ENCODE assay signal across 9 mouse cellular contexts in genomic region chr19:21897122-21897827, GRCm38 (mm10).
A peak's percentile ranks its signal among the peaks of the same experiment; 100 is the strongest.
DNase-seq lines count a peak whose midpoint lies in the region; ATAC-seq lines count a peak whose summit lies in the region.
"Had no signal": no experiment of that assay in that cellular context is flagged by ENCODE, and none has a peak within 500 bp of the region (broad histone marks: within the 10 kb centered on the region; RNA-seq: fewer than 3 reads in every experiment).

No protein-coding gene starts in this region.

- ATAC-seq in CD4-positive, CD25-positive, alpha-beta regulatory T cell, adult 4 months = peak; percentile 65

- peak; percentile 34 for DNase-seq in kidney, adult 18-20 months
- DNase-seq in lung, postnatal 14 days = peak; percentile 37
- DNase-seq in cerebellum, postnatal 10 days = no peak
- no peak for DNase-seq in frontal cortex, adult 2 months (ENCODE audit: extremely low spot score in 1 of 2, low spot score in 1 of 2)
- DNase-seq in urinary bladder, adult 18-20 months (ENCODE audit: low spot score in 2 of 2) = no peak
- DNase-seq in gastrocnemius, adult 8-10 months (ENCODE audit: low spot score in 2 of 2) = no peak
- DNase-seq: cerebellum, adult 8-10 months had no signal

- peaks cover 12% of the 10 kb centered on the region for H3K4me1 ChIP-seq in brown adipose tissue, adult 24 weeks (ENCODE audit: control insufficient read depth, insufficient read depth, insufficient read length, low read length)

- no peak overlapping the region for H3K4me3 ChIP-seq in brown adipose tissue, adult 24 weeks (ENCODE audit: insufficient read depth, low read depth, low read length)

- peak overlapping the region; percentile 90 for H3K27ac ChIP-seq in brown adipose tissue, adult 24 weeks (replicated peaks; ENCODE audit: low read depth, low read length)

Comparison
In these comparisons a context has a peak if more than half of its experiments do, and no peak if none do; other contexts are left out.
1. DNase-seq: peak in kidney, adult 18-20 months (single experiment) and lung, postnatal 14 days (single experiment); none in cerebellum, postnatal 10 days (0 of 2), frontal cortex, adult 2 months (0 of 2), urinary bladder, adult 18-20 months (0 of 2) and gastrocnemius, adult 8-10 months (0 of 2).